Mouse (Mus musculus) stomach, embryonic 14.5 days (tissue): ENCODE results near the gene Tmem30c. TPM values are rescaled to one million over a fixed set of nuclear protein-coding genes. Genes with fewer than 3 reads are reported as not detected.

Source experiments
- ATAC-seq: fragments of 200-750 bp; cut with Nextera tagmentation; 2 replicates; pipeline ENCODE4 v1.8.0; 2017; ENCODE audit warnings: low read depth, moderate TSS enrichment; ENCODE audit not compliant: insufficient number of reproducible peaks, insufficient read depth, low FRiP score
- H3K27ac ChIP-seq: fragments of 300-500 bp; sonication (generic); 2 replicates; pipeline ENCODE4 v1.5.1; 2014; ENCODE audit warnings: mild to moderate bottlenecking, low read length, moderate library complexity, mixed read lengths
- H3K27me3 ChIP-seq: fragments of 300-500 bp; sonication (generic); 2 replicates; pipeline ENCODE4 v1.6.1; 2014; ENCODE audit warnings: low read length, control low read depth, mixed read lengths; ENCODE audit not compliant: control insufficient read depth, insufficient read depth
- H3K36me3 ChIP-seq: fragments of 300-500 bp; sonication (generic); 2 replicates; pipeline ENCODE4 v1.6.1; 2014; ENCODE audit warnings: mild to moderate bottlenecking, control low read depth, low read length, moderate library complexity, mixed read lengths; ENCODE audit not compliant: control insufficient read depth, insufficient read depth
- H3K4me1 ChIP-seq: fragments of 300-500 bp; sonication (generic); 2 replicates; pipeline ENCODE4 v1.6.1; 2014; ENCODE audit warnings: low read length, control low read depth, mixed read lengths; ENCODE audit not compliant: control insufficient read depth, insufficient read depth
- H3K4me2 ChIP-seq: fragments of 300-500 bp; sonication (generic); replicated peaks from 2 replicates; pipeline ENCODE4 v1.6.1; 2014; ENCODE audit warnings: low read depth, low read length, control low read depth
- H3K4me3 ChIP-seq: fragments of 300-500 bp; sonication (generic); 2 replicates; pipeline ENCODE4 v1.5.1; 2014; ENCODE audit warnings: low read depth, low read length, control low read depth
- H3K9ac ChIP-seq: fragments of 300-500 bp; sonication (generic); replicated peaks from 2 replicates; pipeline ENCODE4 v1.6.1; 2014; ENCODE audit warnings: low read depth, mild to moderate bottlenecking, control low read depth, low read length, moderate library complexity, mixed read lengths
- H3K9me3 ChIP-seq: fragments of 300-500 bp; sonication (generic); 2 replicates; pipeline ENCODE4 v1.6.1; 2016; ENCODE audit warnings: low read depth, low read length, control low read depth; ENCODE audit not compliant: control insufficient read depth
- WGBS: fragments of 180-500 bp; shearing (Covaris S2); extraction: QIAGEN DNeasy Blood & Tissue Kit; methylation state at CpG from one replicate; pipeline ENCODE4 v1.1.7; 2014; 5-methylcytosine and 5-hydroxymethylcytosine counted together
- polyA plus RNA-seq: library from polyadenylated mRNA; unstranded; fragments of >200 nt; fragmentation: Nextera tagmentation; extraction: Ambion mirVana; gene quantifications from 2 replicates; pipeline ENCODE4 v1.2.1, GENCODE M21; 2014

The Tmem30c gene
- polyA plus RNA-seq, 1 experiment from 2014 or later: 0.19 TPM

- Histone ChIP-seq H3K4me1 (no peaks in the 10 kb centered on the region; the same call in 1 of the 2 replicates), H3K27me3 (no peaks in the 10 kb centered on the region), H3K4me2 (no peak overlapping the region), H3K9me3 (peaks cover 5% of the 10 kb centered on the region; the same call in 1 of the 2 replicates), H3K36me3 (no peaks in the 10 kb centered on the region), H3K4me3 (no peak overlapping the region), H3K9ac (no peak overlapping the region), H3K27ac (peak overlapping the region; percentile 63)
- ATAC-seq: peak; percentile 37; the same call in 1 of the 2 replicates
- WGBS: 31% methylated on average over 7 of the region's 7 CpGs
These were observed 40.9 kb downstream of the Tmem30c start for GRCm38 (mm10) chr16:57251589-57252421.

DNA sequence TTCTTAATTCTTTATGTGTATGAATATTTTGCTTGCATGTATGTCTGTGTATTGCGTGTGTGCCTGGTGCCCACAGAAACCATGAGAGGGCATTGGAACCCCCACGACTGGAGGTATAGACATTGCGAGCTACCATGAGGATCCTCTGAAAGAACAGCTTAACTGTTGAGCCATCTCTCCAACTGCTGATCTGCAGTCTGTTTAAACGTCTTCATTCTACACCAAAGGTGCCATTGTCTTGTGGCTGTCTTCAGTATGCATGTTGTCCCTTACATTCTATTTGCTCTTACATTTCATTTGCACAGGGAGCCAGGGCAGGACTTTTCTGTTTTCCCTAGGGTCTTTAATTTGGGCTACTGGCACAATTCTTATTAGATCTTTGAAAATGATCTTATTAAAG is 41.7 kb downstream of the Tmem30c start:
- no peak for ATAC-seq
- Histone ChIP-seq H3K36me3 (no peaks in the 10 kb centered on the region), H3K27ac (peak overlapping the region; percentile 63; the same call in 1 of the 2 replicates), H3K4me2 (no peak overlapping the region), H3K4me1 (no peaks in the 10 kb centered on the region; the same call in 1 of the 2 replicates), H3K4me3 (no peak overlapping the region), H3K9ac (no peak overlapping the region), H3K27me3 (no peaks in the 10 kb centered on the region), H3K9me3 (peaks cover 5% of the 10 kb centered on the region; the same call in 1 of the 2 replicates)
- WGBS: 87% methylated on average over 4 of the region's 4 CpGs

- H3K27ac ChIP-seq: no peak overlapping the region
- no peaks in the 10 kb centered on the region; the same call in 1 of the 2 replicates for H3K4me1 ChIP-seq
- H3K9me3 ChIP-seq: peaks cover 5% of the 10 kb centered on the region; the same call in 1 of the 2 replicates
- ATAC-seq: no peak
- no peak overlapping the region for H3K4me2 ChIP-seq
- WGBS: 73% methylated on average over 4 of the region's 4 CpGs
- no peaks in the 10 kb centered on the region for H3K36me3 ChIP-seq
- H3K27me3 ChIP-seq: no peaks in the 10 kb centered on the region
- no peak overlapping the region for H3K9ac ChIP-seq
- no peak overlapping the region for H3K4me3 ChIP-seq
These were observed 45.2 kb downstream of the Tmem30c start for GRCm38 (mm10) chr16:57247464-57247863.

DNA sequence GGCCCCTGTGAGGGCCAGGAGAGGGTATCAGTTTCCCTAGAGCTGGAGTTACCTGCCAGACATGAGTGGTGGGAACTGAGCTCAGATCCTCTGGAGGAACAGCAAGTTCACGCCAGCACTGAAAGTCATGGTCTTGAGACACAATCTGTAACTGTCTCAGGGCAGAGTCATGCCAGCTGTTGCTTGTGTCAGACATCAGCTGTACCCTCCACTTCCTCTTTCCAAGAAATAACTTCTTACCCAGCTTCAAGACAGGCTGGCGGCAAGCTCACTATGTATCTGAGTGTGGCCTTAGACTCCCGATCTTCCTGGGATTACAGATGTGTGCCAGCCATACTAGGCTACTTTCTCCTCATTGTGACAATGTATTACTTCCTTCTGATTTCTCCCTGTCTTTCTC is 46.1 kb downstream of the Tmem30c start:
- H3K27me3 ChIP-seq: no peaks in the 10 kb centered on the region
- no peak overlapping the region for H3K9ac ChIP-seq
- WGBS: 64% methylated on average over 3 of the region's 3 CpGs
- H3K4me2 ChIP-seq: no peak overlapping the region
- no peak overlapping the region for H3K4me3 ChIP-seq
- H3K9me3 ChIP-seq: peaks cover 5% of the 10 kb centered on the region; the same call in 1 of the 2 replicates
- H3K4me1 ChIP-seq: no peaks in the 10 kb centered on the region
- no peak overlapping the region for H3K27ac ChIP-seq
- no peak for ATAC-seq
- H3K36me3 ChIP-seq: no peaks in the 10 kb centered on the region

DNA sequence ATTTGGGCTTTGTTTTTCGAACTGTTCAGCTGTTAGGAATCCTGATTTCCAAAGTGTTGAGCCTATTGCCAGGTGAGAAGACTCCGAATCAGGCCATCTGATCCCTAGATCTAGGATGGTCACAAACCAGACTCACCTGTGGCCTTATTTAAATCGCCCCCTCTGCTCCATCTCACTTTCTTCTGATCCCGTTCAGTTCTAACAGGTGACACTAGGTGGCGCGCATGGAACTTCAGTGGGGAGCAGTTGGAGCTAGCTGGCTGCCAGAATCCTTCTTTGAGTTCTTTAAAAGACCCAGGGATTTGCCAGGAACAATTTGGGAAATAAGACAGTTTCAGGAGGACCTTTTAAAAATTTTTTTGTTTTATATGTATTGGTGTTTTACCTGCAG is 48.8 kb downstream of the Tmem30c start:
- H3K36me3 ChIP-seq: no peaks in the 10 kb centered on the region
- WGBS: 11% methylated on average over 6 of the region's 6 CpGs
- no peaks in the 10 kb centered on the region for H3K27me3 ChIP-seq
- no peaks in the 10 kb centered on the region for H3K9me3 ChIP-seq
- ATAC-seq: peak; percentile 46; the same call in 1 of the 2 replicates
- H3K4me2 ChIP-seq: no peak overlapping the region
- no peak overlapping the region for H3K9ac ChIP-seq
- H3K27ac ChIP-seq: no peak overlapping the region
- no peaks in the 10 kb centered on the region for H3K4me1 ChIP-seq
- no peak overlapping the region for H3K4me3 ChIP-seq

DNA sequence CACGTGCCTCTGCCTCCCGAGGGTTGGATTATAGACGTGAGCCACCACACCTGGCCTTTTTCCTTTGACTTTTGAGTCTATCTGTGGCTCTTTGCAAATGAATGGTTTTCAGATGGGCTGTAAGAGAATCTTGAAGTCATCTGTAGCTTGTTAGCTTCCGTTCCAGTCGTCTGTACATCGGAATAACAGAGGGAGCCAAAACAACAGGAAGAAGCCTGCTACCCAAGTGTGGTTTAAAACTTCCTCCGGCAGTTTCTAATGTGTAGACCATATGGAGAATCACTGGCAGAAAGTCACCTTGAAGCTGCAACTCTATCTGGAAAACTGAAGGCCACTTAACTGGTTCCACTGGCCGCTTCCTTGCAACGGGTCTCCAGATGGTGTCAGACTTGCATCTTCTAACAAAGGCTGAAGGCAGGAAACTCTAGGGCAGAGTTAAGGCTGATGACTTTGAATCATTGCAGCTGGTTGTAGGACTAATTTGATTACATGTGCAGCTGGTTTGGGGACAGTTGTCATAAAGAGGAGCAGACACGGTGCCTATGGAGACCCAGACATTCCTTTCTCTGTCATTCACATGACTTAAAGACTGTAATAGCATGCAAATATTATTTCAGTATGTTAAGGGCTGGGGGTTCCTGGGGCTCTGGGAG is 49.3 kb downstream of the Tmem30c start:
- peak; percentile 46; the same call in 1 of the 2 replicates for ATAC-seq
- H3K27ac ChIP-seq: no peak overlapping the region
- WGBS: 48% methylated on average over 10 of the region's 10 CpGs

DNA sequence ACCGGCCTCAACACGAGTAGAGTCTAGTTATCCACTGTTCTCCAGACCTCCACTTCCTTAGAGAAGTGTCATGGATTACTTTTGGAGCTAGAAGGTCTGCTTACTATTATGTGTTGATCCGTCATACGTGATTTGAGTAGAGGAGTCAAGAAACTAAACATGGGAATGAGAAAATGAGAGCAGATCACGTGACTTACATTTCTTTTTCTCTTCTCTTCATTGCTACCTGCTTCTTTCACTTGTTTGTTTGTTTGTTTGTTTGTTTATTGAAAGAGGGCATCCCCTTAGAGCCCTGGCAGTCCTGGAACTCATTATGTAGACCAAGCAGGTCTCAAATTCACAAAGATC is 49.8 kb downstream of the Tmem30c start:
- Histone ChIP-seq H3K9ac (no peak overlapping the region), H3K9me3 (no peaks in the 10 kb centered on the region), H3K27ac (no peak overlapping the region), H3K4me2 (no peak overlapping the region), H3K4me1 (no peaks in the 10 kb centered on the region), H3K4me3 (no peak overlapping the region), H3K27me3 (no peaks in the 10 kb centered on the region), H3K36me3 (no peaks in the 10 kb centered on the region)
- ATAC-seq: no peak
- WGBS: 89% methylated on average over 5 of the region's 5 CpGs

More for the DNA sequence above, 49.3 kb downstream of the Tmem30c start:
- Histone ChIP-seq H3K4me1 (no peaks in the 10 kb centered on the region), H3K36me3 (no peaks in the 10 kb centered on the region), H3K9ac (no peak overlapping the region), H3K9me3 (no peaks in the 10 kb centered on the region), H3K27me3 (no peaks in the 10 kb centered on the region), H3K4me2 (no peak overlapping the region), H3K4me3 (no peak overlapping the region)

- Histone ChIP-seq H3K4me3 (no peak overlapping the region), H3K27me3 (no peaks in the 10 kb centered on the region), H3K36me3 (no peaks in the 10 kb centered on the region), H3K4me1 (no peaks in the 10 kb centered on the region), H3K27ac (no peak overlapping the region), H3K4me2 (no peak overlapping the region), H3K9me3 (no peaks in the 10 kb centered on the region), H3K9ac (no peak overlapping the region)
- ATAC-seq: no peak
- WGBS: 48% methylated on average over 7 of the region's 7 CpGs
These were observed 56.7 kb downstream of the Tmem30c start for GRCm38 (mm10) chr16:57235871-57236510.
